Mouse (Mus musculus): ENCODE results near the gene Kremen2.

Gene Kremen2

DNA sequence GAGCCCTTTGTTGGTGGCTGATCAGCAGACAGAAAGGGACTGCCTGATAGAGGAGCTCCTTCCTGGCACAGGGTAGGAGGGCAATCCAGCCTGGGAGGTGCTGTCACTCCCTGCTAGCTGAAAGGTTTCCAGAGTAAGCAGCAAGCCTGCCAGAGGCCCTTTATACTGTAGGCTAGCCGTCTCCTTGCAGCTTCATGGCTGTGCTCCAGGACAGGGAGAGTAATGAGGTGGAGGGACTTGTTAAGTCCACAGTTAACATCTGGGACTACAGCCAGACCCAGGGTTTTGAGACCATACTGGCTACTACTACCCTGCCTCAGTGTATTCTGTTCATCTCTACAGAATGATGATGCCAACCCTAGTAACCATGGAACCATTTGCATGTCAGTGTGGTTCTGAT lies 11.3 kb downstream of the Kremen2 start:
- DNase-seq (ENCODE audit: low spot score), result no peak

DNA sequence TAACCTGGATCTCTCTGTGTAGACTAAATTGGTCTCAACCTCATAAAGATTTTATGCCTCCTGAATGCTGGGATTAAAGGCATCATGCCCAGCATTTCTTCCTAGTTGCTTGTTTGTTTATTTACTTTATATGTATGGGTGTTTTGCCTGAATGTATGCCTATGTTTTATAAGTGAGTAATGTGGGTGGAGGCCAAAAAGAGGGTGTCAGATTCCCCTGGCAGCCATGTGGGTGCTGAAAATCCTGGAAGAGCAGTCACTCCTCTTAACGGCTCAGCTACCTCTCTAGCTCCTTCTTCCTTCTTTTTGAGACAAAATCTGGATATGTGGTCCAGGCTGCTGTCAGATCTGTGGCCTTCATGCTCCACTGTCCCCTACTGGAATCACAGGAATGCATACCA lies 15.2 kb downstream of the Kremen2 start:
- no peak for DNase-seq (ENCODE audit: low spot score)

DNA sequence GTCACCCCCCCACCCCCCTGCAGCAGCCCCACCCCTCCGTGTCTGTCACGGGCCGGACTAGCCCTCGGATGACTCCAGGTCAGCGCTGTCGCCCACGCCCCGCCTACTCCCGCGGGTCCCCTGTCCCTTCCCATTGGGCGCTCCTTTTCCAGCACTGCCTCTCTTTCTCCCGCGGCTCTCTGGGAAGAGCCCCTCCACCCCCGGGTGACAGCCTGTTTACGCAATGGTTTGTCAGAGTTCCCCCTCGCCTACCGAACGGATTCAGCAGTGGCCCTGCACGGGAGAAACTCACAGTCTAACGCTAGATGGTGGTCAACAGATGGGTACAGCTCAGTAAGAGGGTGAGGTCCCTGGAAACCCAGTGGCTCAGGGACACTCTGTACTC lies 18.9 kb downstream of the Kremen2 start:
- no peak for DNase-seq (ENCODE audit: low spot score)

DNA sequence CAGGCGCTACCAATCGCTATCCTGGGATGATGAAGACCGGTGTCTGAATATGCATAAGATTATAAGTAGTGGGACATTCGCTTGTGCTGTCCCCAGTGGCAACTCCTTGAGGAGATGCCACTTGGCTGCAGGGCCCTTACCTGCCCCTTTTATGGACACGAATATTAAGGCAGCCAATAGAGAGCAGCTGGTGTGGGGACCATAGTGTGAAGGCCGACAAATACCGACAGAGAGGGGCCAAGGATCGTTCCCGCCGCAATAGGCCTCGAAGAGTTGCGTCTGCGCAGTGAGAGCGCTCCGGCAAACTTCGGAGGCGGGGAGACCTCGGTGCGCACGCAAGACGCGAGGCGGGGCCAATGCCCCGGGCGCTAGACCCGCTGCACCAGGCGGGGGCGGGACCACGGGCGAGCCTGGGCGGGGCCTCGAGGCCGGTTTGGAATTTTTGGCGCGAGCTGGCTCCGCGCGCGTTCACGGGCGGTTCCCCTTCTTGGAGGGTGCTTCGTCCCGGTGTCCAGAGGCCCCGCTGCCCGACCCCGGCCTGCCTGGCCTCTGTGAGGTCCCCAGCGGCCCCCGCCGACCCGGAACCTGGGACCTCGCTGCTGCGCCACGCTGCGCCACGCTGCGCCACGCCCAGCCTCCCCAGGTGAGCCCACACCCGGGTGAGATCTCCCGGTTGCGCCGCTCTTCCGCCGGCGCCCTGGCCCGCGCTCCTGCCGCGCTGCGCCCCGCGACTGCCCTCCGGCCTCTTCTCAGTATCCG lies 19.5 kb downstream of the Kremen2 start, which contains the start of gene Pkmyt1:
Pkmyt1 (plus strand) TSS at position 338 of the 759 bp plus-strand sequence.
- peak; percentile 87 for DNase-seq (ENCODE audit: low spot score)

DNA sequence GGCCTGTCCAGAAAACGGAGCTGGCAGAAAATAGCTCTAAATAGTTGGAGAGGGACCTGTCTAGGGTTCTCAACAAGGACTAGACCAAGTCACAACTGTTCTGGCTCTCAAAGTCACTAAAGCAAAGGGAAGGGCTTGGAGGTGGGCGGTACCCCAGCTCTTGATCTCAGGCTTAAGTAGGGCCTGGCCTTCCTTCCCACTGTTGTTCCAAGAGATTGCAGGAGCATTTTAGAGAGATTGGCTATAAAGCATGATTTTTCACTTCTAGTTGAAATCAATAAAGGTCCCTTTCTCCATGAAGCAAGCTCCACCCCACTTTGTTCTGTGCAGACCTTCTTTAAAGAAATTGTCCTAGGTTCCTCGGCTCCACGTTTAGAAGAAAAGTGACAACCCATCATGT lies 20.2 kb downstream of the Kremen2 start:
- no peak for DNase-seq (ENCODE audit: low spot score)

DNA sequence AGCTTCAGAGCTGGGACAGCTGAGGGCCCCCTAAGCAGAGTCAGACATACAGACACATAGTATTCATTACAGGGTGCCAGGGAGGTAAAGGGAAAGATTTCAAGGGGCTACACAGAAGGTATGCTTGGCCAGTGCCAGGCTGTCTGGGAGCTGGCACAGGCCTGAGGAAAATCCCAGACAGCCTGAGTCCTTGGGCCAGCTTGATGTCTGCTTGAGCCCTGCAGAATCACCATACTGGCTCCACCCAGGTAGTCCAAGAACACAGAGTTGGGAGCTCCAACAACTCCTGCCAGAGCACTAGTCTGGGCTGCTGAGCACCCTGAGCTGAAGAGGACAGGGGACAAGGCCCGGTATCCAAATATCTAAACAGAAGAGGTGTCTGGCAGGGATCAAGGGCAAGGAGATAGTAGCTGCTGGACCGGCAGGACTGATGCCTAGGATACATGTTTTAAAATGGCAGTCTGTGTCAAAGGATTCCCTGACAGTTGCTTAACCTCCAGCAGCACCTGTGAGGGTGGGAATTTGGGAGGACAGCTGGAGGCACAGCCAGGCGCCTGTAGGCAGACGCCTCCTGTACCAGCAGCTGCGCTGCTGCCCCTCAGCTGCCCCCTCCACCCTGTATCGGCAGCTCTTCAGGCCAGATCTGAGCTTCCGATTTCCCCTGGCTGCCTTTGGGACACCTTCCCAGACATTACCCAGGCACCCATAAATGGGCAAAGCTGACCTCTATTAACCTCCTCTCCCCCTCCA lies 23.1 kb downstream of the Kremen2 start, which contains the start of gene 1520401A03Rik:
1520401A03Rik (minus strand) TSS at position 408 of the 750 bp plus-strand sequence.
- DNase-seq (ENCODE audit: low spot score), result no peak

DNA sequence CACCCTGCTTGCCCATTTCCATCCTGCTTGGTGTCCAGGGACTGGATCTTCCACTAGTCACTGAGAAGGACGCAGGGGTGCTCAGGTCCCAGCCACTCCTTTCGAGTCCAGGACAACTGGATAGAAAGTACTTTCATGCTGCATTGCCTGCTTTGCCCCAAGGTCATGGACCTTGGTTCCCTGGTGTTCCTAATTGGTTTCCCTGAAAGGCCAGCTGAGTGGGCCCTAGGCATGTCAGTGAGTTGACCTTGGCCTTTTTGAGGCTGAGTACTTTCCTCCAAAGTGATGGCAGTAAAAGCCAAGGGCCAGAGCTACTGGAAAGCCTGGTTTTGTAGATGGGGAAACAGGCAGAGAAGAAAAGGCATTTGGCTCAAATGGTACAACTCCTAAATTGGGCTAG lies 23.7 kb downstream of the Kremen2 start:
- DNase-seq (ENCODE audit: low spot score), result no peak

DNA sequence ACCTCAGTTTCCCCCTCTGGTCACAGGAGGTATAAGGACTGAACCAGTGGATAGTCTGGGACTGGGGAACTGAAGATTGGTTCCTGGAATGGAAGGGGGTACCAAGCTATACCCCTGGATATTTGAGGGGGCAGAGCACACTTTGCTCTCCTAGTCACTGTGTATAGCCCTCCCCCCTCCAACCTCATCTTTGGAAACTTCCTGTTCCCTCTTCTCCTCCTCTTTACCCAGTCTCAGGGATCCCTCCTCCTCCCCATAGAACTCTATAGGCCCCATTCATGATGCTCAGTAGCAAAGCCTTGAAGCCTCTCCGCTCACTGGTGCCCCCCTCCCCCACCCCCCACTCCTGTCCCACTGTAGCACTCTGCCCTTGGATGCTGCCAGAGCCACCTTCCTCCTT lies 26.2 kb downstream of the Kremen2 start:
- DNase-seq (ENCODE audit: low spot score), result no peak

DNA sequence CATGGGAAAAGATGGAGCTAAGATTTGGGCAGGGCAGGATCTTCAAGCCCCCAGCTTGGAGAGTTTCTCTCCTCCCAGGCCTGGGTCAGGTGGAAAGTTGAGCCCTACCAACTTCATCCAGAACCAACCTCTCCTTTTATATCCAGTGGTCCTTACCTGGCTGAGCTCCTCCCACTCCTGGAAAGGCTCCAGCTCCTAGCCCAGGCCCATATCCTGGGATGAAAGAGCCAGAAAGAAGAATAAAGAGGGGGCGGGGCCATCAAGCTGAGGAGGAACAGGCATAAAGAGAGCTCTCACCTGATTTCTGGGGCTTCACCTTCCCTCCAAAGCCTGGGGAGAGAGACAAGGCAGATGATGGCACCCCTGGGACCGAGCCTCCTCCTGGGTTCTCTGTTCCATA lies 28.6 kb downstream of the Kremen2 start:
- no peak for DNase-seq (ENCODE audit: low spot score)

DNA sequence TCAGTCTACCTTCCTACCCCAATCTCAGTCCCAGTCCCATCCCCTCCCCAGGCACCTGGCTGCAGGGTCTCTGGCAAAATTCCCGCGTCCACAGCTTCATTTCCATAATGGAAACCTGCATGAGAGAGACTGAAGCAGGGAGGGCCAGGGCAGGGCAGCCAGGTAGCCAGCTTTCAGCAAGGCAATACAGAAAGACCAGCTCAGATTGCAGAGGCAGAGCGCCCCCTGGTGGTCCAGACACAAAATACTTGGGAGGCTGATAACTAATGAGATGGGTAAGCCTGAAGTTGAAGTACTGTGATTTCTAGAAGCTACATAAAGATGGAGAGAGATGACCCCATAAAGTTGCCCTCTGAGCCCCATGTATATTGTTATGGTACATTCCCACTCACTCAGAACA lies 39.4 kb downstream of the Kremen2 start:
- DNase-seq (ENCODE audit: low spot score), result peak; percentile 59

DNA sequence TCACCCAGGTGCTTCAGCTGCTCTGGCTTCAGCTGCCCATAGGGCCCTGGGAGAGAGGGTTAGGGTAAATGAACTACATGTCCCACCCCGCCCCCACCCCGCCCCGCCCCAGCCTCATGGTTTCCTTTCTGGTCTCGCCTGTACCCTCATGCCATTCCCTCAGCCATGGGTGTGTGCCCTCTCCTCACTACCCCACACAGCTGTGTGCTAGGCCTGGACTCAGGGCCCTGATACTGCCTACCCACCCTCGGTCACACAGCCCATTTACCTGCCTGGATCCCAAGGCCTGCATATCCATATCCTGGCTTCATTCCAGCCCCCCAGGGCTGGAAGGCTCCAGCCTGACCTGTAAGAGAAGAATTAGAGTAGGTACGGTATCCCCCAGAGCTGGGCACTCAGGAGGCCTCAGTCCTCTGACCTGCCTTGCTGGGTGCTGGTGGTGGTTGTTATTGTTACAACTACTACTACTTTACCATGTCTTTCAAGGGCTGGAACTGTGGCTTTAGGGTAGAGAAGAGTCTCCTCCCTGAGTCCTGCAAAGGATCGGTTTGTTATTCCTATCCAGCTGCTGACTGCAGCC lies 40.0 kb downstream of the Kremen2 start:
- no peak for DNase-seq (ENCODE audit: low spot score)

DNA sequence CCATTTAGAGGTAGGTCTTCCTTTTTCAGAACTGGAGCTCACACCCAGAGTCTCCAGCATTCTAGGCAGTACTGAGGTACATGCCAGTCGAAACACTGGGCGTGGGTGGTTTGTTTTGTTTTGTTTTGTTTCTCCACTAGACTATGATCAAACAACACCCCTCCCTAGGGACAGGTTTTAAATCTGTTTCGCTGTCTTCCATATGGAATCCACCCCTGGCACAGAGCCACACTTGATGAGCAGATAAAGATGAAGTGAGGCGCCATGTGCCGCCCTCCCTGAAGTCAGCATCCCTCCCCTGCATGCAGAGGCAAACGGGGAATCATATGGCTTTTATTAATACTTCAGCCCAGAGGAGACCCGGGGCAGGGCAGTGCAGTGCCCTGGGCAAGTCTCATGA lies 40.9 kb downstream of the Kremen2 start:
- DNase-seq (ENCODE audit: low spot score), result no peak

DNA sequence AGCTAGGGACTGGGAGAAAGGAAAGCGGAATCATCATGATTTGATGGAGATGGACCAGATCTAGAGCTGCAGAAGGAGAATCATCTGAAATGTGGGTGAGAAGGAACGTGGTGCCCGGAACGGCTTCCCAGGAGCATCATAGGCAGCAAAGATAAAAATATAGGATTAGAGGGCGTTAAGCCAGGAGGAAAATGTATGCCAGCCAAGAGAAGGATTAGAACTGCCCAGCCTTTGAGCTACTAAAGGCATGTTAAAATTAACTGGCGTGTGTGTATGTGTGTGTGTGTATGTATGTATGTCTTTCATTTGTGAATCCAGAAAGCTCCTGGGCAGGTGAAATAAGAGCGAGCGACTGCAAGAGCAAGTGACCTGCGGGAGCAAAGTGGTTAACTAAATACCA lies 42.3 kb downstream of the Kremen2 start:
- DNase-seq (ENCODE audit: low spot score), result no peak

DNA sequence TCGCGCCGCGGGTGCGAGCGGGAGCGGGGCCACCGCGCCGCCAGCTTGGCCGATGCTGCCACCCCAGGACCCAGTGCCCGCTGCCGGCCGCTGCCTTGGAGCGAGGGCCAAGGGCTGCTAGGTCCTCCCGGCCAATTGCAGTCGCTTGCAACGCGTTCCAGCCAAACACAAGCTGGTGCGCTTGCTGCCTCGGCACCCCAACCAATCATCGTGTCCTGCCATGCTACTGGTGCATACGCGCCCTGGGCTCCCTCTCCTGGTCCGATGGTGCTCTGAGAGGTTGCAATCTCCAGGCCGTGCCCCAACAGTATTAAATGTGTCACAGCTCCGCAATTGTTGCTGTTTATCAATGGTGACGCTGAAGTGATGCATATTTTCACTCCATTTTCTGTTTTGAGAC lies 45.6 kb downstream of the Kremen2 start:
- peak; percentile 89 for DNase-seq (ENCODE audit: low spot score)

DNA sequence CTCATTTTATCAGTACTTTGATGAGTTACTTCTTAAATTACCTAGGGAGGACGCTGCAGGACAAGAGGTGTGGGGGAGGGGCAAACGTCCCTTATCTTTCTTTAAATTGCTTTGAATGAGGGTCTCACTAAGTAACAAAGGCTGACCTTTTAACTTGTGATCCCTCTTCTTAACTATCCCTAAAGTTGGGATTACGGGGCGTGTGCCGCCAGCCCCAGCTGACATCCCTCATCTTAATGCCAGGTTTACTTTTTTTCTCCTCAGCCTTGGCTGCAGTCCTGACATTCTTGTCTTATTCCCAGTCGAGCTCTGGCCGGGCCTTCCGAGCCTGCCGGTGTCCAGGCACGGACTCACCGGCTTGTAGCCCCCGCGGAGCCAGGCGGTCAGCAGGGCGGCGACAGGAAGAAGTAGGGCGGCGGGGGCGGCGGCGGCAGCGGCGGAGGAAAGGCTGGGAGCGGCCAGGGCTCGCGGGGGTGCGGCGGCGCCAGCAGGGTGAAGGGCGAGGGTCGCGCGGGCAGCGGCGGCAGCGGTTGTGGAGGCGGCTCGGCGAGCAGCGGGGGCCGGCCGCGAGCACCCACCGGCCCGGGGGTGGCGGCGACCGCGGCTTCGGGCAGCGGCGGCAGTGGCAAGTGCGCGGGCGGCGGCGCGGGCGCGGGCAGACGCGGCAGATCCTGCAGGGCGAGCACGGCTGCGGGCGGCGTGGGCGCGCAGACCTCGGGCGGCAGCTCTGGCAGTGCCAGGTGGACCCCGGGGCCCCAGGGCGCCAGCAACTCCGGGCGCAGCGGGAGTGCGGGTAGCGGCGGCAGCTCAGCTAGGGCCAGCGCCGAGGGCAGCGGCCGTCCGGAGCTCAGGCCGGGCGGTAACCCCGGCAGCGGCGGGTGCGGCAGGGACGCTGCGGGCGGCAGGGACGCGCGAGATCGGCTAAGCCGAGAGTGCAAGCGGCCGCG lies 46.2 kb downstream of the Kremen2 start:
- DNase-seq (ENCODE audit: low spot score), result no peak

DNA sequence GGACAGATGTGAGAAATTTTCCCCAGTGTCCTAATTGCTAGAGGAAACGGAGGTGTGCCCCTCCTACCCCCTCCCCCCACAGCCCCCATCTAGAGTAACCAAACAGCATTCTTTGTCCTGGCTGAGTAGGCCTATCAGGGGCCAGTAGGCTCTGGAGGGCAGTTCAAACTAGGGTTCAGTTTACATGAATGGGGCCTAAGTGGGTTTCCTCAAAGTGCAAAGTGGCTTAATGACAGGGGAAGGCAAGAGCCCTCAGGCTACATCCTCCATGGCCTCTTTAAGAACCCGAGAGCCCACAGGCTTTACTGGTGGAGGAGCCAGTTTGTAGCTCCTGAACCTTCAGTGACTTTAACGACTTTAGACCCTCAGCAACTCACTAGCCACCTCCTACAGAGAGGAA lies 49.8 kb downstream of the Kremen2 start:
- DNase-seq (ENCODE audit: low spot score), result no peak

DNA sequence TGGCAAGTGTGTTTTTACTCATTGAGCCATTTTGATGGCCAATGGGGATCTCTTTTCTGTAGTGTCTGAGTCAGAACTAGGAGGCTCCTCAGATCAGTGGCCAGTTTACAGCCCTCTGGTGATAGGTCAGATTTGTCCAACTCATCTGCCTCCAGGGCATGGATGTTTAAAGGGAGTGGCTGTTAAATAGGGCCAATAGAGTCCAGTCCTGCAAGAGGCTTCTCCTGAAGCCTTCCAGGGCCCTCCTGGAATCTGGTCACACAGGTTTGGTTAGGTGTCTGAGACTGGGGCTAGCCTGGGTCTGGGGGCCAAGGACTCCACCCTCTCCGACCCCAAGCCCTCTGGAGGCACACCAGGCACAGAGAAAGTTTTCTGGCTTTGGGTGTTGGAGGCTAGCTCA lies 51.1 kb downstream of the Kremen2 start:
- DNase-seq (ENCODE audit: low spot score), result no peak

Measured in left cerebral cortex, adult 11 months (tissue).